Mouse (Mus musculus) forebrain, embryonic 13.5 days (tissue): ENCODE results near the gene Gm21987. TPM values are rescaled to one million over a fixed set of nuclear protein-coding genes. Genes with fewer than 3 reads are reported as not detected.

Experiments
- ATAC-seq: fragments of 200-750 bp; cut with Nextera tagmentation; 2 replicates; pipeline ENCODE4 v1.8.0; 2017
- H3K27ac ChIP-seq: fragments of 300-500 bp; sonication (generic); 2 replicates; pipeline ENCODE4 v1.5.1; 2015; ENCODE audit warnings: inconsistent platforms, mild to moderate bottlenecking, moderate library complexity
- H3K27me3 ChIP-seq: fragments of 300-500 bp; sonication (generic); 2 replicates; pipeline ENCODE4 v1.6.1; 2015; ENCODE audit warnings: mild to moderate bottlenecking, inconsistent platforms
- H3K36me3 ChIP-seq: fragments of 300-500 bp; sonication (generic); 2 replicates; pipeline ENCODE4 v1.6.1; 2015; ENCODE audit warnings: mild to moderate bottlenecking, inconsistent platforms; ENCODE audit not compliant: poor library complexity, severe bottlenecking
- H3K4me1 ChIP-seq: fragments of 300-500 bp; sonication (generic); 2 replicates; pipeline ENCODE4 v1.6.1; 2015; ENCODE audit warnings: inconsistent platforms
- H3K4me2 ChIP-seq: fragments of 300-500 bp; sonication (generic); 2 replicates; pipeline ENCODE4 v1.6.1; 2015; ENCODE audit warnings: inconsistent platforms, mild to moderate bottlenecking, moderate library complexity
- H3K4me3 ChIP-seq: fragments of 300-500 bp; sonication (generic); 2 replicates; pipeline ENCODE4 v1.5.1; 2015; ENCODE audit warnings: mild to moderate bottlenecking, inconsistent platforms
- H3K9ac ChIP-seq: fragments of 300-500 bp; sonication (generic); 2 replicates; pipeline ENCODE4 v1.6.1; 2015; ENCODE audit warnings: mild to moderate bottlenecking, inconsistent platforms
- H3K9me3 ChIP-seq: fragments of 300-500 bp; sonication (generic); replicated peaks from 2 replicates; pipeline ENCODE4 v1.6.1; 2016; ENCODE audit warnings: inconsistent platforms
- WGBS: fragments of 180-500 bp; shearing (Covaris S2); methylation state at CpG from one replicate; pipeline ENCODE4 v1.1.7; 2015; 5-methylcytosine and 5-hydroxymethylcytosine counted together
- polyA plus RNA-seq: library from polyadenylated mRNA; unstranded; fragments of >200 nt; fragmentation: Nextera tagmentation; extraction: Ambion mirVana; gene quantifications from 2 replicates; pipeline ENCODE4 v1.2.1, GENCODE M21; 2015

Gene Gm21987
- polyA plus RNA-seq, 1 experiment from 2014 or later = not detected

DNA sequence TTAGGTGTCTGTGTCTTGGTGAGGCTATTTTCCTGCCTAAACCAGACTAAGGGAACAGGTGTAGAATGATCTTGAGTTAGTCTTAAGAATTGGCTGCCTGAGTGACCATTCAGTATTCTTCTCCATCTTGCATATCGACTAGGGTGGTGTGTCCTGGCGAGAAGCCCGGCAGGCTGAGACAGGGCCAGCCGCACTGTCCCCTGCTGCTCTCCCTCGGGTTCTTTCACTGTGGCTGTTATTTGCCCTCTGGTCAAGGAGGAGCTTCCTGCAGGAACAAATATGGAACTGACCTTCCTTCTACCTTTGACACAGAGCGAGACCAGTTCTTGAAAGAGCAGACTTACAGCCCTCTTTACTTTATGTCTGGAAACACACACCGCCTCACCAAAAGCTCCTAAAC lies 5.2 kb downstream of the Gm21987 start:
- Histone ChIP-seq H3K27ac (no peak overlapping the region), H3K4me3 (no peak overlapping the region), H3K4me2 (no peak overlapping the region), H3K9ac (no peak overlapping the region), H3K36me3 (peaks cover 38% of the 10 kb centered on the region), H3K27me3 (no peaks in the 10 kb centered on the region), H3K9me3 (no peaks in the 10 kb centered on the region), H3K4me1 (peaks cover 10% of the 10 kb centered on the region)
- no peak for ATAC-seq
- WGBS = 89% methylated on average over 7 of the region's 7 CpGs

- Histone ChIP-seq H3K27me3 (no peaks in the 10 kb centered on the region), H3K9me3 (no peaks in the 10 kb centered on the region)
- no peak for ATAC-seq
Observed at GRCm38 (mm10) chr16:38352851-38353250, 6.0 kb downstream of the Gm21987 start.

GRCm38 (mm10) chr16:38353642-38354041 lies 6.8 kb downstream of the Gm21987 start:
- Histone ChIP-seq H3K36me3 (peaks cover 38% of the 10 kb centered on the region), H3K27ac (no peak overlapping the region), H3K27me3 (no peaks in the 10 kb centered on the region), H3K9ac (no peak overlapping the region), H3K4me1 (no peaks in the 10 kb centered on the region), H3K9me3 (no peaks in the 10 kb centered on the region), H3K4me3 (no peak overlapping the region), H3K4me2 (no peak overlapping the region)
- 97% methylated on average over 2 of the region's 2 CpGs for WGBS
- ATAC-seq = no peak

More at GRCm38 (mm10) chr16:38352851-38353250, 6.0 kb downstream of the Gm21987 start:
- Histone ChIP-seq H3K36me3 (peaks cover 38% of the 10 kb centered on the region), H3K9ac (no peak overlapping the region), H3K4me2 (no peak overlapping the region), H3K4me1 (peaks cover 6% of the 10 kb centered on the region), H3K27ac (no peak overlapping the region), H3K4me3 (no peak overlapping the region)

- Histone ChIP-seq H3K9ac (no peak overlapping the region), H3K4me2 (no peak overlapping the region), H3K4me1 (no peaks in the 10 kb centered on the region), H3K4me3 (no peak overlapping the region), H3K27ac (no peak overlapping the region), H3K9me3 (no peaks in the 10 kb centered on the region), H3K36me3 (peaks cover 33% of the 10 kb centered on the region), H3K27me3 (no peaks in the 10 kb centered on the region)
- no peak for ATAC-seq
- 97% methylated on average over 5 of the region's 5 CpGs for WGBS
Observed at GRCm38 (mm10) chr16:38354185-38354913, 7.5 kb downstream of the Gm21987 start.

- H3K36me3 ChIP-seq = 0 out of 2 replicates have a peak, but pooled peaks cover 6% of the 10 kb centered on the region
- H3K4me2 ChIP-seq = no peak overlapping the region
- no peaks in the 10 kb centered on the region for H3K9me3 ChIP-seq
- ATAC-seq = no peak
- no peak overlapping the region for H3K27ac ChIP-seq
- 91% methylated on average over 6 of the region's 6 CpGs for WGBS
- peaks cover 4% of the 10 kb centered on the region; the same call in 1 of the 2 replicates for H3K4me1 ChIP-seq
- H3K9ac ChIP-seq = no peak overlapping the region
- no peak overlapping the region for H3K4me3 ChIP-seq
- H3K27me3 ChIP-seq = no peaks in the 10 kb centered on the region
Observed at GRCm38 (mm10) chr16:38358256-38358812, 11.5 kb downstream of the Gm21987 start.

DNA sequence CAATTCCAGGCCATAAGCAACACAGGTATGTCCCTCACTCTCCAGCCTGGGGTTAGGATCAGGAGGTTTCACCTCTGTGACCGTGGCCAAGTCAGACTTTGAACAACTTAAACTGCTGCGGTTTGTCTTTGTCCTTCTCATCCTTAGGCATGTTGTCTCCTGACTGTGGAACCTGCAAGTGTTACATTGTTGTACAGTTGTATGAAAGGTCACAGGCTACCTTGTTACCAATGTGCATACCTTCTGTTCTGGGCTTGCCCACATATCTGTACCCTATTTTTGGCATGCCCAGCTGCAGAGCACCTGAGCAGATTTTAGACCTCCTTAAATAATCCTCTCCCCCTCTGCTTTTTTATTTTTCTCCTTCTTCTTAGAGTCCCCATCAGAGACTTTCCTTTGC lies 12.4 kb downstream of the Gm21987 start:
- Histone ChIP-seq H3K27me3 (no peaks in the 10 kb centered on the region), H3K9me3 (no peaks in the 10 kb centered on the region), H3K27ac (no peak overlapping the region), H3K4me1 (peaks cover 4% of the 10 kb centered on the region; the same call in 1 of the 2 replicates), H3K9ac (no peak overlapping the region), H3K36me3 (0 out of 2 replicates have a peak, but pooled peaks cover 3% of the 10 kb centered on the region), H3K4me2 (no peak overlapping the region), H3K4me3 (no peak overlapping the region)
- ATAC-seq = no peak
- WGBS = 91% methylated on average over 2 of the region's 2 CpGs

DNA sequence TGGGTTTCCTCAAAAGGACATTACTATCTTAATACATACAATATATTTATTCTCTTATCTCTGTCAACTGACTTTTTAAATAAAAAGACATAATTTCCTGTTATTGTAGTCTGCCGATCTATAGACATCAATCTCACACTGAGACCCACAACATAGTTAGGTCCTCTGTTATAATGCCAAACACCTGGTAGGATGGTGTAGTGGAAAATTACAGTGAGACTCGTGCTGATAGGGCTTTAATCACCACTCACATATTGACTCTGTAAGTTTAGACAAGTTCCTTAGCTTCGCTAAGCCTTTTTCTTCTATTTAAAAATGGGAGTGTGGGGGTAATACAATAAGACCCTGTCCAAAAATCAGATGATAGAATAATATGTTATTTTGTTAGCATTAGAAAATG lies 13.0 kb downstream of the Gm21987 start:
- 0 out of 2 replicates have a peak, but pooled peaks cover 3% of the 10 kb centered on the region for H3K36me3 ChIP-seq
- WGBS = 82% methylated on average over 3 of the region's 3 CpGs
- H3K9ac ChIP-seq = no peak overlapping the region
- no peaks in the 10 kb centered on the region for H3K27me3 ChIP-seq
- ATAC-seq = no peak
- H3K4me3 ChIP-seq = no peak overlapping the region
- H3K4me1 ChIP-seq = peaks cover 4% of the 10 kb centered on the region; the same call in 1 of the 2 replicates
- no peak overlapping the region for H3K4me2 ChIP-seq
- H3K27ac ChIP-seq = no peak overlapping the region
- H3K9me3 ChIP-seq = no peaks in the 10 kb centered on the region

GRCm38 (mm10) chr16:38360317-38360716 lies 13.5 kb downstream of the Gm21987 start:
- Histone ChIP-seq H3K27ac (no peak overlapping the region), H3K4me3 (no peak overlapping the region), H3K4me1 (peaks cover 4% of the 10 kb centered on the region; the same call in 1 of the 2 replicates), H3K4me2 (no peak overlapping the region), H3K27me3 (no peaks in the 10 kb centered on the region), H3K36me3 (0 out of 2 replicates have a peak, but pooled peaks cover 3% of the 10 kb centered on the region), H3K9ac (no peak overlapping the region), H3K9me3 (no peaks in the 10 kb centered on the region)
- 30% methylated on average over 2 of the region's 2 CpGs for WGBS
- ATAC-seq = no peak

- no peak within 1 kb of the TSS for H3K27ac ChIP-seq
- 81% methylated on average over 10 of the region's 10 CpGs for WGBS
Observed at GRCm38 (mm10) chr16:38361933-38362332, 15.1 kb downstream of the Gm21987 start, which contains the start of gene Popdc2. Gene Popdc2 (plus strand): TSS chr16:38362209.

GRCm38 (mm10) chr16:38362493-38363255 lies 15.8 kb downstream of the Gm21987 start:
- ATAC-seq = no peak
- H3K27me3 ChIP-seq = no peaks in the 10 kb centered on the region
- WGBS = 86% methylated on average over 20 of the region's 20 CpGs
- no peak overlapping the region for H3K4me3 ChIP-seq
- H3K4me2 ChIP-seq = no peak overlapping the region
- H3K4me1 ChIP-seq = peaks cover 4% of the 10 kb centered on the region; the same call in 1 of the 2 replicates
- no peak overlapping the region for H3K27ac ChIP-seq
- H3K9me3 ChIP-seq = no peaks in the 10 kb centered on the region
- H3K36me3 ChIP-seq = no peaks in the 10 kb centered on the region
- no peak overlapping the region for H3K9ac ChIP-seq

More at GRCm38 (mm10) chr16:38361933-38362332, 15.1 kb downstream of the Gm21987 start, which contains the start of gene Popdc2:
- Histone ChIP-seq H3K9me3 (no peaks in the 10 kb centered on the region), H3K27me3 (no peaks in the 10 kb centered on the region), H3K4me3 (no peak within 1 kb of the TSS), H3K4me2 (no peak within 1 kb of the TSS), H3K36me3 (0 out of 2 replicates have a peak, but pooled peaks cover under 1% of the 10 kb centered on the region), H3K4me1 (peaks cover 4% of the 10 kb centered on the region; the same call in 1 of the 2 replicates), H3K9ac (no peak within 1 kb of the TSS)
- ATAC-seq = no peak

GRCm38 (mm10) chr16:38363256-38363595 lies 16.4 kb downstream of the Gm21987 start:
- no peak for ATAC-seq
- Histone ChIP-seq H3K4me2 (no peak overlapping the region), H3K4me3 (no peak overlapping the region), H3K4me1 (peaks cover 4% of the 10 kb centered on the region; the same call in 1 of the 2 replicates), H3K27me3 (no peaks in the 10 kb centered on the region), H3K27ac (no peak overlapping the region), H3K9me3 (no peaks in the 10 kb centered on the region), H3K9ac (no peak overlapping the region), H3K36me3 (no peaks in the 10 kb centered on the region)
- 86% methylated on average over 3 of the region's 3 CpGs for WGBS

GRCm38 (mm10) chr16:38363657-38364056 lies 16.8 kb downstream of the Gm21987 start:
- H3K4me3 ChIP-seq = no peak overlapping the region
- no peak for ATAC-seq
- no peak overlapping the region for H3K27ac ChIP-seq
- H3K9me3 ChIP-seq = no peaks in the 10 kb centered on the region
- H3K36me3 ChIP-seq = no peaks in the 10 kb centered on the region
- WGBS = 91% methylated on average over 7 of the region's 7 CpGs
- H3K4me2 ChIP-seq = no peak overlapping the region
- peaks cover 4% of the 10 kb centered on the region; the same call in 1 of the 2 replicates for H3K4me1 ChIP-seq
- H3K9ac ChIP-seq = no peak overlapping the region
- no peaks in the 10 kb centered on the region for H3K27me3 ChIP-seq
